Mouse (Mus musculus) heart, embryonic 16.5 days (tissue): ENCODE results near the gene Gm4131. TPM values are rescaled to one million over a fixed set of nuclear protein-coding genes. Genes with fewer than 3 reads are reported as not detected.
"Not testable (repeated sequence)": the region's sequence is repeated elsewhere in the genome, so short reads cannot be mapped to it uniquely, and the experiment has no call there.

ENCODE experiments used
- ATAC-seq: fragments of 200-750 bp; cut with Nextera tagmentation; replicated peaks from 2 replicates; pipeline ENCODE4 v1.8.0; 2017; ENCODE audit warnings: moderate number of reproducible peaks; ENCODE audit not compliant: insufficient read depth, low FRiP score; ENCODE audit errors: extremely low read depth
- H3K27ac ChIP-seq: fragments of 300-500 bp; sonication (generic); 2 replicates; pipeline ENCODE4 v1.5.1; 2014; ENCODE audit warnings: mild to moderate bottlenecking, low read length, control low read depth, moderate library complexity
- H3K27me3 ChIP-seq: fragments of 300-500 bp; sonication (generic); 2 replicates; pipeline ENCODE4 v1.6.1; 2014; ENCODE audit warnings: low read length, mixed read lengths; ENCODE audit not compliant: control insufficient read depth, insufficient read depth
- H3K36me3 ChIP-seq: fragments of 300-500 bp; sonication (generic); 2 replicates; pipeline ENCODE4 v1.6.1; 2014; ENCODE audit not compliant: control insufficient read depth, insufficient read depth
- H3K4me1 ChIP-seq: fragments of 300-500 bp; sonication (generic); 2 replicates; pipeline ENCODE4 v1.6.1; 2014; ENCODE audit warnings: low read length, mixed read lengths; ENCODE audit not compliant: control insufficient read depth, insufficient read depth
- H3K4me2 ChIP-seq: fragments of 300-500 bp; sonication (generic); 2 replicates; pipeline ENCODE4 v1.6.1; 2014; ENCODE audit warnings: low read depth, mild to moderate bottlenecking, control low read depth, low read length
- H3K4me3 ChIP-seq: fragments of 300-500 bp; sonication (generic); 2 replicates; pipeline ENCODE4 v1.5.1; 2014; ENCODE audit warnings: mild to moderate bottlenecking, control low read depth, low read length
- H3K9ac ChIP-seq: fragments of 300-500 bp; sonication (generic); 2 replicates; pipeline ENCODE4 v1.6.1; 2014; ENCODE audit warnings: low read length, control low read depth
- H3K9me3 ChIP-seq: fragments of 300-500 bp; sonication (generic); replicated peaks from 2 replicates; pipeline ENCODE4 v1.6.1; 2016; ENCODE audit warnings: low read length; ENCODE audit not compliant: control insufficient read depth
- WGBS: fragments of 180-500 bp; shearing (Covaris S2); extraction: QIAGEN DNeasy Blood & Tissue Kit; methylation state at CpG from one replicate; pipeline ENCODE4 v1.1.7; 2014; 5-methylcytosine and 5-hydroxymethylcytosine counted together
- polyA plus RNA-seq: library from polyadenylated mRNA; unstranded; fragments of >200 nt; fragmentation: Nextera tagmentation; extraction: Ambion mirVana; gene quantifications from 2 replicates; pipeline ENCODE4 v1.2.1, GENCODE M21; 2015

The Gm4131 gene
- polyA plus RNA-seq: 0.17 TPM in 1 of 2 replicates, not detected in the other

GRCm38 (mm10) chr14:62566821-62567220, at the start of gene Gm4131:
TSS of gene Gm4131 (minus strand) at chr14:62566921.
- H3K9ac ChIP-seq, H3K4me1 ChIP-seq, H3K9me3 ChIP-seq, H3K4me3 ChIP-seq, H3K4me2 ChIP-seq, ATAC-seq, H3K27ac ChIP-seq, H3K36me3 ChIP-seq, H3K27me3 ChIP-seq: not testable (repeated sequence)
- 83% methylated on average over 9 of the region's 9 CpGs for WGBS

GRCm38 (mm10) chr14:62609904-62610303, 43.2 kb upstream of the Gm4131 start:
- WGBS: 54% methylated on average over 3 of the region's 3 CpGs
- H3K4me1 ChIP-seq: no peaks in the 10 kb centered on the region

GRCm38 (mm10) chr14:62607791-62608196, 41.1 kb upstream of the Gm4131 start:
- H3K4me2 ChIP-seq: no peak overlapping the region
- no peaks in the 10 kb centered on the region for H3K36me3 ChIP-seq
- 71% methylated on average over 8 of the region's 8 CpGs for WGBS
- H3K9me3 ChIP-seq: no peaks in the 10 kb centered on the region
- no peaks in the 10 kb centered on the region for H3K27me3 ChIP-seq
- no peaks in the 10 kb centered on the region for H3K4me1 ChIP-seq
- H3K4me3 ChIP-seq: no peak overlapping the region
- no peak for ATAC-seq
- no peak overlapping the region for H3K9ac ChIP-seq
- H3K27ac ChIP-seq: no peak overlapping the region

More at GRCm38 (mm10) chr14:62609904-62610303, 43.2 kb upstream of the Gm4131 start:
- Histone ChIP-seq H3K27me3 (no peaks in the 10 kb centered on the region), H3K4me2 (no peak overlapping the region), H3K27ac (no peak overlapping the region), H3K9ac (no peak overlapping the region), H3K36me3 (no peaks in the 10 kb centered on the region), H3K9me3 (no peaks in the 10 kb centered on the region), H3K4me3 (no peak overlapping the region)
- ATAC-seq: no peak

- no peaks in the 10 kb centered on the region for H3K9me3 ChIP-seq
- H3K4me2 ChIP-seq: no peak overlapping the region
- ATAC-seq: no peak
- WGBS: 82% methylated on average over 1 of the region's 1 CpGs
- no peaks in the 10 kb centered on the region for H3K27me3 ChIP-seq
- no peaks in the 10 kb centered on the region for H3K4me1 ChIP-seq
- no peak overlapping the region for H3K4me3 ChIP-seq
- H3K27ac ChIP-seq: no peak overlapping the region
- H3K36me3 ChIP-seq: no peaks in the 10 kb centered on the region
- no peak overlapping the region for H3K9ac ChIP-seq
Observed at GRCm38 (mm10) chr14:62602869-62603268, 36.1 kb upstream of the Gm4131 start.

GRCm38 (mm10) chr14:62602271-62602670, 35.5 kb upstream of the Gm4131 start:
- Histone ChIP-seq H3K27ac (no peak overlapping the region), H3K4me3 (no peak overlapping the region), H3K4me2 (no peak overlapping the region), H3K36me3 (no peaks in the 10 kb centered on the region), H3K9ac (no peak overlapping the region), H3K9me3 (no peaks in the 10 kb centered on the region), H3K4me1 (no peaks in the 10 kb centered on the region), H3K27me3 (no peaks in the 10 kb centered on the region)
- ATAC-seq: no peak
- WGBS: 42% methylated on average over 1 of the region's 1 CpGs

GRCm38 (mm10) chr14:62600109-62600522, 33.4 kb upstream of the Gm4131 start:
- no peaks in the 10 kb centered on the region for H3K27me3 ChIP-seq
- no peak overlapping the region for H3K4me3 ChIP-seq
- H3K9ac ChIP-seq: no peak overlapping the region
- H3K4me1 ChIP-seq: no peaks in the 10 kb centered on the region
- ATAC-seq: no peak
- no peak overlapping the region for H3K4me2 ChIP-seq
- no peaks in the 10 kb centered on the region for H3K9me3 ChIP-seq
- H3K36me3 ChIP-seq: no peaks in the 10 kb centered on the region
- 80% methylated on average over 6 of the region's 6 CpGs for WGBS
- no peak overlapping the region for H3K27ac ChIP-seq

- H3K36me3 ChIP-seq: no peaks in the 10 kb centered on the region
- H3K27ac ChIP-seq: no peak overlapping the region
- no peak overlapping the region for H3K9ac ChIP-seq
- no peak overlapping the region for H3K4me3 ChIP-seq
- ATAC-seq: no peak
- no peak overlapping the region for H3K4me2 ChIP-seq
- no peaks in the 10 kb centered on the region for H3K9me3 ChIP-seq
- WGBS: 46% methylated on average over 3 of the region's 3 CpGs
- no peaks in the 10 kb centered on the region for H3K4me1 ChIP-seq
- no peaks in the 10 kb centered on the region for H3K27me3 ChIP-seq
Observed at GRCm38 (mm10) chr14:62585338-62585737, 18.6 kb upstream of the Gm4131 start.

- no peak for ATAC-seq
- Histone ChIP-seq H3K4me1 (no peaks in the 10 kb centered on the region), H3K4me3 (no peak overlapping the region), H3K9ac (no peak overlapping the region), H3K9me3 (no peaks in the 10 kb centered on the region), H3K4me2 (no peak overlapping the region), H3K27ac (no peak overlapping the region), H3K27me3 (no peaks in the 10 kb centered on the region), H3K36me3 (no peaks in the 10 kb centered on the region)
Observed at GRCm38 (mm10) chr14:62584637-62585036, 17.9 kb upstream of the Gm4131 start.

GRCm38 (mm10) chr14:62581768-62582167, 15.0 kb upstream of the Gm4131 start:
- Histone ChIP-seq H3K4me1 (no peaks in the 10 kb centered on the region), H3K4me3 (no peak overlapping the region), H3K9me3 (no peaks in the 10 kb centered on the region), H3K36me3 (no peaks in the 10 kb centered on the region), H3K4me2 (no peak overlapping the region), H3K27me3 (no peaks in the 10 kb centered on the region), H3K27ac (no peak overlapping the region), H3K9ac (no peak overlapping the region)
- WGBS: 76% methylated on average over 9 of the region's 9 CpGs
- ATAC-seq: no peak

GRCm38 (mm10) chr14:62580945-62581344, 14.2 kb upstream of the Gm4131 start:
- Histone ChIP-seq H3K27me3 (no peaks in the 10 kb centered on the region), H3K4me3 (no peak overlapping the region), H3K4me2 (no peak overlapping the region), H3K36me3 (no peaks in the 10 kb centered on the region), H3K9ac (no peak overlapping the region), H3K4me1 (no peaks in the 10 kb centered on the region), H3K9me3 (no peaks in the 10 kb centered on the region), H3K27ac (no peak overlapping the region)
- 90% methylated on average over 3 of the region's 3 CpGs for WGBS
- ATAC-seq: no peak
